Mouse (Mus musculus): ENCODE measurements around the gene Cblc.
"Not testable (repeated sequence)": the region's sequence is repeated elsewhere in the genome, so short reads cannot be mapped to it uniquely, and the experiment has no call there.

The Cblc gene

GRCm38 (mm10) chr7:19818440-19818839 is 21.8 kb upstream of the Cblc start:
- DNase-seq = no peak

GRCm38 (mm10) chr7:19817382-19818105 is 20.9 kb upstream of the Cblc start:
- no peak for DNase-seq

- peak; percentile 84 for DNase-seq
Measured at GRCm38 (mm10) chr7:19816224-19816771, 19.7 kb upstream of the Cblc start.

- no peak for DNase-seq
Measured at GRCm38 (mm10) chr7:19815296-19816223, 19.0 kb upstream of the Cblc start.

GRCm38 (mm10) chr7:19813579-19814122 is 17.0 kb upstream of the Cblc start:
- no peak for DNase-seq

- DNase-seq = no peak
Measured at GRCm38 (mm10) chr7:19813161-19813560, 16.6 kb upstream of the Cblc start.

GRCm38 (mm10) chr7:19811114-19811513 is 14.5 kb upstream of the Cblc start:
- DNase-seq = peak; percentile 82

- peak; percentile 56 for DNase-seq
Measured at GRCm38 (mm10) chr7:19809369-19809768, 12.8 kb upstream of the Cblc start.

GRCm38 (mm10) chr7:19806356-19806969 is 9.9 kb upstream of the Cblc start:
- no peak for DNase-seq

- peak; percentile 52 for DNase-seq
Measured at GRCm38 (mm10) chr7:19802995-19803394, 6.4 kb upstream of the Cblc start.

- peak; percentile 51 for DNase-seq
Measured at GRCm38 (mm10) chr7:19800764-19801163, 4.2 kb upstream of the Cblc start.

GRCm38 (mm10) chr7:19796254-19796653 is 355 bp downstream of the Cblc start:
- DNase-seq = peak; percentile 54

- no peak for DNase-seq
Measured at GRCm38 (mm10) chr7:19795236-19795635, 1.4 kb downstream of the Cblc start.

- peak; percentile 75 for DNase-seq
Measured at GRCm38 (mm10) chr7:19792701-19793630, 3.6 kb downstream of the Cblc start.

GRCm38 (mm10) chr7:19791504-19791903 is 5.1 kb downstream of the Cblc start:
- not testable (repeated sequence) for DNase-seq

- DNase-seq = peak; percentile 74
Measured at GRCm38 (mm10) chr7:19789904-19790347, 6.7 kb downstream of the Cblc start.

- no peak for DNase-seq
Measured at GRCm38 (mm10) chr7:19785874-19786458, 10.6 kb downstream of the Cblc start.

- DNase-seq = no peak
Measured at GRCm38 (mm10) chr7:19784764-19785535, 11.7 kb downstream of the Cblc start.

- no peak for DNase-seq
Measured at GRCm38 (mm10) chr7:19783630-19784029, 13.0 kb downstream of the Cblc start.

- no peak for DNase-seq
Measured at GRCm38 (mm10) chr7:19782645-19783044, 14.0 kb downstream of the Cblc start.

Measured in kidney, adult 11 months (tissue).